Mouse (Mus musculus): ENCODE data around the gene Krt7. TPM values are rescaled to one million over a fixed set of nuclear protein-coding genes. Genes with fewer than 3 reads are reported as not detected.

Krt7 gene
- polyA plus RNA-seq, 1 experiment from 2014 or later = 108 TPM

DNA sequence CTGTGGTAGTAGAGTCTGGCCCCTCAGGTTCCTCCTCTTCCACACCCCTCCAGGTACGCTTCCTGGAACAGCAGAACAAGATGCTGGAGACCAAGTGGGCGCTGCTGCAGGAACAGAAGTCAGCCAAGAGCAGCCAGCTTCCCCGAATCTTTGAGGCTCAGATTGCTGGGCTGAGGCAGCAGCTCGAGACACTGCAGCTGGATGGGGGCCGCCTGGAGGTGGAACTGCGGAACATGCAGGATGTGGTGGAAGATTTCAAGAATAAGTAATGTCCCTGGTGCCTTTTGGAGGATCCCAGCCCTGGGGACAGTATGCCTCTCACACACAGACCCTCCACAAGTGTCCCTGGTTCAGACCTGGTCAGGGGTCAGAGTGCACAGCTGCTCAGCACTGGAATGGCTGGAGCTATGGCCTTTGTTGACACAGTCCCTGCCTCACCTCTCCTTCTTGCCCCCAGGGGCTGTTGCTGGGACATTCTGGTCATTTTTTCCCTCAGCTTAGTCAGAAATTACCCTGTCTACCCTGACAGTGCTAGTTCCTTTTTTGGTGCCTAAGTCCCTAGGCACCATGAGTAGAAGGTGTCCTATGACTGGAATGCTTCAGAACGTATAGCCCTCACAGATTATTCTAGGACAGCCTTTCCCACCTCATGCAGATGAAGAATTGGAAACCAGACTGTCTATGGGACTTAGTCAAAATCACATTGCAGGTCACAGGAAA is 3.2 kb downstream of the Krt7 start:
- H3K27ac ChIP-seq (ENCODE audit: low read depth) = peak overlapping the region; percentile 85
- no peak for ATAC-seq (ENCODE audit: insufficient read depth)
- H3K4me3 ChIP-seq (ENCODE audit: low read depth, low read length) = peak overlapping the region; percentile 40
- no peaks in the 10 kb centered on the region for H3K9me3 ChIP-seq (ENCODE audit: low read depth, low read length)
- 20% methylated on average over 7 of the region's 7 CpGs for WGBS
- DNase-seq = peak; percentile 44
- no peak overlapping the region for H3K9ac ChIP-seq
- H3K4me1 ChIP-seq (ENCODE audit: insufficient read depth) = peaks cover 7% of the 10 kb centered on the region; the same call in 1 of the 2 replicates
- H3K27me3 ChIP-seq (ENCODE audit: insufficient read depth, low read length) = peaks cover 8% of the 10 kb centered on the region; the same call in 1 of the 2 replicates
- peak overlapping the region; percentile 58 for H3K4me2 ChIP-seq
- H3K36me3 ChIP-seq (ENCODE audit: insufficient read depth) = no peaks in the 10 kb centered on the region
- peak; percentile 49 for TF ChIP-seq CTCF (IDR thresholded peaks at IDR 0.05; ENCODE audit: low read depth)

GRCm38 (mm10) chr15:101414807-101415565 is 4.1 kb downstream of the Krt7 start:
- H3K9me3 ChIP-seq (ENCODE audit: low read depth, low read length) = no peaks in the 10 kb centered on the region
- H3K9ac ChIP-seq = no peak overlapping the region
- ATAC-seq (ENCODE audit: insufficient read depth) (no peak), DNase-seq (no peak)
- WGBS = 31% methylated on average over 11 of the region's 11 CpGs
- peak overlapping the region; percentile 63; the same call in 1 of the 2 replicates for H3K27ac ChIP-seq (ENCODE audit: low read depth)
- peaks cover 7% of the 10 kb centered on the region; the same call in 1 of the 2 replicates for H3K4me1 ChIP-seq (ENCODE audit: insufficient read depth)
- H3K4me3 ChIP-seq (ENCODE audit: low read depth, low read length) = no peak overlapping the region
- TF ChIP-seq CTCF (IDR thresholded peaks at IDR 0.05; ENCODE audit: low read depth) = no peak
- peak overlapping the region; percentile 58 for H3K4me2 ChIP-seq
- peaks cover 8% of the 10 kb centered on the region; the same call in 1 of the 2 replicates for H3K27me3 ChIP-seq (ENCODE audit: insufficient read depth, low read length)
- H3K36me3 ChIP-seq (ENCODE audit: insufficient read depth) = peaks cover 4% of the 10 kb centered on the region; the same call in 1 of the 2 replicates

DNA sequence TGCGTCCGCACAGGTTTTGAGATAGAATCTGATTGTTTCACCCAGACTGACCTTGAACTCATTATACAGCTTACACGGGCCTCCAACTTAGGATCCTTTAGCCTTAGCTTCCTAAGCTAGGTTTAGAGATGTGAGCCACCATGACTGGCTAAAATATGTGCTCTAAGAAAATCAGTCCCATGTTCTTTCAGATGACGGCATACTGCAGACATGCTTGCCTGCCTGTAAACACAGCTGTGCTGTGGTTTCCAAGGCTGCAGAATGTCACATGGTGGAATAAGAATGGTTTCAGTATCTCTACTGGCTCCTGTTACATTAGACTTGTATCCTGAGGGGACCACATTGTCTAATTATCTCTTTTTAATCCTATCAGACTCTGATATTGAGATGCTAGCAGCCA is 8.1 kb downstream of the Krt7 start:
- Histone ChIP-seq H3K27ac (ENCODE audit: low read depth) (no peak overlapping the region), H3K4me2 (no peak overlapping the region), H3K9me3 (ENCODE audit: low read depth, low read length) (no peaks in the 10 kb centered on the region), H3K36me3 (ENCODE audit: insufficient read depth) (peaks cover 18% of the 10 kb centered on the region), H3K4me3 (ENCODE audit: low read depth, low read length) (no peak overlapping the region), H3K4me1 (ENCODE audit: insufficient read depth) (peaks cover 7% of the 10 kb centered on the region; the same call in 1 of the 2 replicates), H3K9ac (no peak overlapping the region), H3K27me3 (ENCODE audit: insufficient read depth, low read length) (peaks cover 5% of the 10 kb centered on the region; the same call in 1 of the 2 replicates)
- ATAC-seq (ENCODE audit: insufficient read depth) (no peak), DNase-seq (no peak)
- WGBS = 70% methylated on average over 4 of the region's 4 CpGs
- TF ChIP-seq CTCF (IDR thresholded peaks at IDR 0.05; ENCODE audit: low read depth) = no peak

GRCm38 (mm10) chr15:101420903-101421302 is 10.1 kb downstream of the Krt7 start:
- Histone ChIP-seq H3K9me3 (ENCODE audit: low read depth, low read length) (no peaks in the 10 kb centered on the region), H3K4me1 (ENCODE audit: insufficient read depth) (no peaks in the 10 kb centered on the region), H3K9ac (no peak overlapping the region), H3K27me3 (ENCODE audit: insufficient read depth, low read length) (no peaks in the 10 kb centered on the region), H3K4me2 (no peak overlapping the region), H3K4me3 (ENCODE audit: low read depth, low read length) (no peak overlapping the region), H3K36me3 (ENCODE audit: insufficient read depth) (peaks cover 22% of the 10 kb centered on the region), H3K27ac (ENCODE audit: low read depth) (no peak overlapping the region)
- peak; percentile 64 for TF ChIP-seq CTCF (IDR thresholded peaks at IDR 0.05; ENCODE audit: low read depth)
- DNase-seq (peak; percentile 69), ATAC-seq (ENCODE audit: insufficient read depth) (no peak)
- 56% methylated on average over 6 of the region's 6 CpGs for WGBS

DNA sequence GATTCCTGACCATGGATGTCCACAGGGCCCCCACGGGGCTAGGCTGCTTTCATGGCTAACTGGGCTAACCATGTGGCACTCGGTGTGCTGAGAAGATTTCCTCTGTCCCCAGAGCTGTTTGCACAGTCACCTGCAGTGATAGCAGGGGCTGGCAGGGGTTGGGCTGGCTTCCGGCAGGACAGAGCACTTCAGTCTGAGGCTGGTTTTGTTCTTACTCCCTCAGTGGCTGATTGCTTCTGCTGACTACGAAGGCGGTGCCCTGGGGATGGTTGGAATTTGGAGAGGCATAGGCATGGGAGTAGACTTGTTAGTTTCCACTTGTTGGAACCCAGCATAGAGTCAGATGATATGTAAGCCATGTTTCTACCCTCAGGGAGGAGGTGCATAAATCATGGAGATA is 14.1 kb downstream of the Krt7 start:
- Histone ChIP-seq H3K9ac (no peak overlapping the region), H3K27ac (ENCODE audit: low read depth) (peak overlapping the region; percentile 42; the same call in 1 of the 2 replicates), H3K4me3 (ENCODE audit: low read depth, low read length) (no peak overlapping the region), H3K4me2 (no peak overlapping the region), H3K27me3 (ENCODE audit: insufficient read depth, low read length) (no peaks in the 10 kb centered on the region), H3K4me1 (ENCODE audit: insufficient read depth) (no peaks in the 10 kb centered on the region), H3K36me3 (ENCODE audit: insufficient read depth) (peaks cover 26% of the 10 kb centered on the region), H3K9me3 (ENCODE audit: low read depth, low read length) (no peaks in the 10 kb centered on the region)
- peak; percentile 31 for DNase-seq
- peak; percentile 24; the same call in 1 of the 2 replicates for ATAC-seq (ENCODE audit: insufficient read depth)
- no peak for TF ChIP-seq CTCF (IDR thresholded peaks at IDR 0.05; ENCODE audit: low read depth)
- WGBS = 26% methylated on average over 5 of the region's 5 CpGs

DNA sequence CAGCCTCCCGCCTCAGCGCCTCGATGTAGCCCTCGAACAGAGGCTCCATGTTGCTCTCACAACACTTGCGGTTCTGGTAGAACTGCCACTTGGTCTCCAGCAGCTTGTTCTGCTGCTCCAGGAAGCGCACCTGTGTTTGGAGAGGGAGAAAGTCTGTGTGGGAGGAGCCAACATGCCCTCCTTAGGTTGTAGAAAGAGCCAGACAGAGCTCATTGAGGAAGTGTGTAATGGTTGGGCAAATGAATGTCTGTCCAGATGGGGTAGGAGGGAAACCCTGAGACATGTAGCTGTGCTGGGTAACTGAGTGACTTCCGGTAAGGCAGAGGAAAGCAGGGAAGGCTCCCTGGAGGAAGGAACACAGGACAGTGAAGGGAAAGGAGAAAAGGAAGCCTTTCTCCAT is 25.8 kb downstream of the Krt7 start:
- Histone ChIP-seq H3K36me3 (ENCODE audit: insufficient read depth) (no peaks in the 10 kb centered on the region), H3K27ac (ENCODE audit: low read depth) (no peak overlapping the region), H3K4me3 (ENCODE audit: low read depth, low read length) (no peak overlapping the region), H3K27me3 (ENCODE audit: insufficient read depth, low read length) (peaks cover 28% of the 10 kb centered on the region), H3K4me2 (no peak overlapping the region), H3K9ac (no peak overlapping the region), H3K9me3 (ENCODE audit: low read depth, low read length) (no peaks in the 10 kb centered on the region), H3K4me1 (ENCODE audit: insufficient read depth) (no peaks in the 10 kb centered on the region)
- peak; percentile 20 for DNase-seq
- no peak for ATAC-seq (ENCODE audit: insufficient read depth)
- TF ChIP-seq CTCF (IDR thresholded peaks at IDR 0.05; ENCODE audit: low read depth) = no peak
- 77% methylated on average over 7 of the region's 7 CpGs for WGBS

DNA sequence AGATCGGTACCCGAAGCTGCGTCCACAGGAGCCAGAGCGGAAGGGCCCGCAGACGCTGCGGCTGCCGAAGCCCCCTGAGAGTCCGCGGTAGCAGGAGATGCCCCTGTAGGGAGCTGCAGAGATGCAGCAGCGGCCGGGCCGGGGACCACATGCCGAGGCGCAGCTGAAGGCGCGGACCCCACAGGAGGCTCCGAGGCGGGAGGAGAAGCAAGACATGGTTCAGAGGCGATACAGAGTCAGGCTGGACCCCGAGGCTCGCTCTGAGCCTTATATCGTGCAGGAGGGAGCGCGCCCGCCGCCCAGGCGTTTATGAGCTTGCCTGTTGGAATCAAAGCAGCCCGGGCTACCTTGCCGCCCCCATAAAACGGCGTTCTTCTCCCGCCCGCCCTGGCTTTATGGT is 27.7 kb downstream of the Krt7 start, which contains the start of gene Krt87:
Krt87 (minus strand) TSS at position 250 of the 400 bp plus-strand sequence.
- whole genome bisulfite sequencing = 2% methylated on average over 34 of the region's 34 CpGs
- TF ChIP-seq CTCF (IDR thresholded peaks at IDR 0.05; ENCODE audit: low read depth) = no peak
- Histone ChIP-seq H3K36me3 (ENCODE audit: insufficient read depth) (no peaks in the 10 kb centered on the region), H3K27ac (ENCODE audit: low read depth) (no peak within 1 kb of the TSS), H3K27me3 (ENCODE audit: insufficient read depth, low read length) (peaks cover 28% of the 10 kb centered on the region), H3K9me3 (ENCODE audit: low read depth, low read length) (no peaks in the 10 kb centered on the region), H3K4me1 (ENCODE audit: insufficient read depth) (no peaks in the 10 kb centered on the region), H3K4me3 (ENCODE audit: low read depth, low read length) (peak within 1 kb of the TSS; percentile 10), H3K9ac (no peak within 1 kb of the TSS; the same call in 1 of the 2 replicates), H3K4me2 (peak within 1 kb of the TSS; percentile 48)
- no peak for ATAC-seq (ENCODE audit: insufficient read depth)
- DNase-seq = peak; percentile 29

All from lung, embryonic 14.5 days (tissue).